Mouse (Mus musculus) C2C12 (cell line): ENCODE measurements around the gene Ifit1bl1.

Experiments
- CEBPB ChIP-seq: IDR thresholded peaks from one replicate; pipeline ENCODE4 v1.6.1; 2011; ENCODE audit warnings: low read depth, mild to moderate bottlenecking, control low read depth, moderate library complexity
- CTCF ChIP-seq: IDR thresholded peaks from one replicate; pipeline ENCODE4 v1.5.1; 2011; ENCODE audit not compliant: control insufficient read depth, insufficient read depth, insufficient read length
- FOSL1 ChIP-seq: IDR thresholded peaks from one replicate; pipeline ENCODE4 v1.8.0; 2011; ENCODE audit warnings: mild to moderate bottlenecking, low read length; ENCODE audit not compliant: poor library complexity, insufficient read depth, severe bottlenecking
- MAX ChIP-seq: IDR thresholded peaks from one replicate; pipeline ENCODE4 v1.6.1; 2011; ENCODE audit warnings: mild to moderate bottlenecking, control low read depth
- MYOG ChIP-seq: IDR thresholded peaks from one replicate; pipeline ENCODE4 v1.6.1; 2011; ENCODE audit not compliant: control insufficient read depth, insufficient read length; ENCODE audit errors: extremely low read depth
- USF1 ChIP-seq: IDR thresholded peaks from one replicate; pipeline ENCODE4 v1.6.1; 2011; ENCODE audit warnings: low read depth, mild to moderate bottlenecking, control low read depth, moderate library complexity

DNA sequence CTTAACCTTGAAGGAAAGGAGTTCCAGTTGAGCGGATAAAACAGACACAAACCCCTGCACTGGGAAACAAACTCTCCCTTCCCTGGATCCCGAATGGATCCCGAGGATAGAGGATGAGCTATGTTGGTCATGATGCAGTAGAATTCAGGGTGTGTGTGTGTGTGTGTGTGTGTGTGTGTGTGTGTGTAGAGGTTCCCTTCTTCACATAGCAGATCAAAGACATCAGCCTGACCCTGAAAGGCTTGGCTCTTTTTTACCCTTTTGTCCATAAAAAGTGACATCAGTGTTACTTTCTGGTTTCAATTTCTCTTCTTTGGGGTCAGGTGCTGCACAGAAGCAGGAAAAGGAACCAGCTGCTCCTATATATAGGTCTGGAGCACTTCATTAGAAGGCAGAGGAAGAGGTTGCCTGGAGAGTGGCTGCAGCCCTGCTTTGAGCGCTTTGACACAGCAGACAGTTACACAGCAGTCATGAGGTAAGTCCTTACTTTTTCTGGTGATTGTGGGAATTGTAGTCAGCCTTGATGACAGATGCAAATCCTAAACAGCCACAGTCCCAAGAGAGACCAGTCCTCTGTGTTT lies 31.8 kb downstream of the Ifit1bl1 start:
- no peak for TF ChIP-seq CTCF
- TF ChIP-seq CEBPB: no peak
- no peak for TF ChIP-seq FOSL1
- TF ChIP-seq MAX: no peak
- TF ChIP-seq USF1: no peak
- no peak for TF ChIP-seq MYOG
